Mouse (Mus musculus): ENCODE data around the gene Tmem131. TPM values are rescaled to one million over a fixed set of nuclear protein-coding genes. Genes with fewer than 3 reads are reported as not detected.
"Not testable (repeated sequence)": the region's sequence is repeated elsewhere in the genome, so short reads cannot be mapped to it uniquely, and the experiment has no call there.

The Tmem131 gene
- polyA plus RNA-seq, 1 experiment from 2014 or later: 13.4 TPM

DNA sequence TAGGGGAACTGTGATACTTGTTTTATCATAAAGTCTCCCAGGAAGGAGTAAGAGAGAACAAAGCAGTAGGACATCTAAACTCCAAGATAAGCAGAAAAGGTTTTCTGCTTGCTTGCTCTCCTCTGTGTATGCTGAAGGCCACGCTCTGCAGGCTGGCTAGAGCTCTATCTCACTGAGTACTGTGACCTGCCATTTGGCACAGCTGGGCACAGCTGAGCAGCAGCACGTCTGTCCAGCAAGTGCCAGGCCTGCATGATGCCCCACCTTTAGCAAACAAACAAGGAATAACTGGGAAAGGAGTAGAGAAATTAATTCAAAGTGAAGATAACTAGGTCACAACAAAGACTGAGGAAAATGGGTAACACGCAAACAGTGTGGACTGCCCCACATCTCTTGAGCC lies 103.6 kb downstream of the Tmem131 start:
- H3K9ac ChIP-seq: no peak overlapping the region
- H3K9me3 ChIP-seq: no peaks in the 10 kb centered on the region
- no peak overlapping the region for H3K4me2 ChIP-seq (replicated peaks)
- no peak for ATAC-seq (ENCODE audit: low FRiP score, low read depth)
- 90% methylated on average over 3 of the region's 3 CpGs for WGBS
- no peak overlapping the region for H3K4me3 ChIP-seq
- H3K4me1 ChIP-seq: no peaks in the 10 kb centered on the region
- peaks cover 43% of the 10 kb centered on the region for H3K36me3 ChIP-seq
- H3K27me3 ChIP-seq: no peaks in the 10 kb centered on the region
- no peak overlapping the region for H3K27ac ChIP-seq

GRCm38 (mm10) chr1:36836274-36836954 lies 107.1 kb downstream of the Tmem131 start:
- H3K36me3 ChIP-seq: peaks cover 67% of the 10 kb centered on the region
- H3K9me3 ChIP-seq: no peaks in the 10 kb centered on the region
- peaks cover 2% of the 10 kb centered on the region for H3K4me1 ChIP-seq
- no peak overlapping the region for H3K27ac ChIP-seq
- 77% methylated on average over 12 of the region's 12 CpGs for WGBS
- ATAC-seq (ENCODE audit: low FRiP score, low read depth): no peak
- no peak overlapping the region for H3K4me2 ChIP-seq (replicated peaks)
- no peak overlapping the region for H3K4me3 ChIP-seq
- no peaks in the 10 kb centered on the region for H3K27me3 ChIP-seq
- no peak overlapping the region for H3K9ac ChIP-seq

DNA sequence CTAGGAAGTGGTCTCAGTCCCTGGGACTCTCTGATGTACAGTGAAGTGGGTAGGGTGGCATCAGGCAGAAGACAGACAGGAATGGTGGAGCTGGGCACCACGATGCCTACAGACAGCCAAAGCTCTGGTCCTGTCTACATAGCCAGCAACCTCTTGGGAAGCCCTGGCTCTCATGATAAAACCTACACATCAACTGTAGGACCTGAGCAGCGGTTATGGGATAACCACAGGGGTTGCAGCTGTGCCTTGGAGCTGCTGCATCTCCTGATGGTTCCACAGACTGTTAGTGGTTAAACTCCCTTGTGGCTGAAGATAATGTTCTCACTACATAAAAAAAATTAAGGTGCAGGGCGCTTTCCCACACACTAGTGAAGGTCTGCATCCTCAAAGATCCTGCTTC lies 107.9 kb downstream of the Tmem131 start:
- H3K36me3 ChIP-seq: peaks cover 60% of the 10 kb centered on the region
- 90% methylated on average over 3 of the region's 3 CpGs for WGBS
- no peak overlapping the region for H3K4me2 ChIP-seq (replicated peaks)
- H3K27me3 ChIP-seq: no peaks in the 10 kb centered on the region
- ATAC-seq (ENCODE audit: low FRiP score, low read depth): no peak
- H3K27ac ChIP-seq: no peak overlapping the region
- H3K9ac ChIP-seq: no peak overlapping the region
- H3K4me3 ChIP-seq: no peak overlapping the region
- H3K9me3 ChIP-seq: no peaks in the 10 kb centered on the region
- H3K4me1 ChIP-seq: peaks cover 10% of the 10 kb centered on the region

GRCm38 (mm10) chr1:36834090-36834489 lies 109.4 kb downstream of the Tmem131 start:
- no peak overlapping the region for H3K27ac ChIP-seq
- peaks cover 53% of the 10 kb centered on the region for H3K36me3 ChIP-seq
- H3K27me3 ChIP-seq: no peaks in the 10 kb centered on the region
- ATAC-seq (ENCODE audit: low FRiP score, low read depth): no peak
- no peak overlapping the region for H3K4me3 ChIP-seq
- WGBS: 88% methylated on average over 7 of the region's 7 CpGs
- no peak overlapping the region for H3K9ac ChIP-seq
- no peak overlapping the region for H3K4me2 ChIP-seq (replicated peaks)
- no peaks in the 10 kb centered on the region for H3K9me3 ChIP-seq
- peaks cover 11% of the 10 kb centered on the region for H3K4me1 ChIP-seq

GRCm38 (mm10) chr1:36830913-36831866 lies 112.3 kb downstream of the Tmem131 start:
- H3K4me2 ChIP-seq (replicated peaks): peak overlapping the region; percentile 21; the same call in 1 of the 2 replicates
- H3K9me3 ChIP-seq: no peaks in the 10 kb centered on the region
- H3K4me3 ChIP-seq: no peak overlapping the region
- H3K9ac ChIP-seq: peak overlapping the region; percentile 9; the same call in 1 of the 2 replicates
- H3K27me3 ChIP-seq: no peaks in the 10 kb centered on the region
- peaks cover 11% of the 10 kb centered on the region for H3K4me1 ChIP-seq
- WGBS: 30% methylated on average over 14 of the region's 14 CpGs
- peak overlapping the region; percentile 67; the same call in 1 of the 2 replicates for H3K27ac ChIP-seq
- ATAC-seq (ENCODE audit: low FRiP score, low read depth): peak; percentile 71
- peaks cover 53% of the 10 kb centered on the region for H3K36me3 ChIP-seq

- no peak overlapping the region for H3K4me2 ChIP-seq (replicated peaks)
- no peak overlapping the region for H3K9ac ChIP-seq
- H3K4me3 ChIP-seq: no peak overlapping the region
- H3K4me1 ChIP-seq: peaks cover 4% of the 10 kb centered on the region; the same call in 1 of the 2 replicates
- no peaks in the 10 kb centered on the region for H3K27me3 ChIP-seq
- 91% methylated on average over 5 of the region's 5 CpGs for WGBS
- ATAC-seq (ENCODE audit: low FRiP score, low read depth): no peak
- peaks cover 69% of the 10 kb centered on the region for H3K36me3 ChIP-seq
- no peak overlapping the region for H3K27ac ChIP-seq
- H3K9me3 ChIP-seq: no peaks in the 10 kb centered on the region
These were observed 119.1 kb downstream of the Tmem131 start for GRCm38 (mm10) chr1:36824356-36824755.

DNA sequence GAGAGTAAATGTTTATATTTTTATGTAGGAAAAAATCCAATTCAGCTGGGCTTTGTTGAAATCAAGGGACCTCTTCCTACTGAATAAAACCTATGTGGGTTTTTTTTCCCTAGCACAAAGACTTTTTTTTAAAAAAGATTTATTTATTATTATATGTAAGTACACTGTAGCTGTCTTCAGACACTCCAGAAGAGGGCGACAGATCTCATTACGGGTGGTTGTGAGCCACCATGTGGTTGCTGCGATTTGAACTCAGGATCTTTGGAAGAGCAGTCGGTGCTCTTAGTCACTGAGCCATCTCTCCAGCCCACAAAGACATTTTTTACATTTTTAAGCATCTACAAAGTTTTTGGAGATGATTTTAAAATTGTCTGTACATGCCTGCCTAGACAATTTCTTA lies 121.5 kb downstream of the Tmem131 start:
- not testable (repeated sequence) for H3K4me3 ChIP-seq; H3K9ac ChIP-seq; H3K4me1 ChIP-seq; H3K27me3 ChIP-seq; H3K27ac ChIP-seq; H3K9me3 ChIP-seq; H3K4me2 ChIP-seq (replicated peaks); ATAC-seq (ENCODE audit: low FRiP score, low read depth)
- WGBS: 92% methylated on average over 4 of the region's 4 CpGs
- peaks cover 82% of the 10 kb centered on the region for H3K36me3 ChIP-seq

DNA sequence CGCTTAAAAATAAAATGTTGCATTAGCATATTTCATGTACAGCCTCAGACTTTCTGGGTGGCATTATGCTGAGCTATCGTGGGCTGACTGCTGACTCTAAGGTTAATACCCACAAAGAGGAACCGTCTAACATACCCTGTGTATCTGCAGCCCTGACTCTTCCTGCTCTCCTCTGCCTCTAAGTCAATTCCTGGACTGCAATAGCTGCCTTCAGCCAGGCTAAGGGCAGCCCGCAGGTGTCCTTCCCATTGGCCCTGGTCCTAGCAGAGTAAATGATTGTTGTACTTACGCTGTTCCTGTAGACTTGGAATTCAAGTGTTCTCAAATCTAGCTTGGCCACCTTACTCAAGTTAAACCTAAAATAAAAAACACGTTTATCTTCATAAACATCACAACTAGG lies 128.3 kb downstream of the Tmem131 start:
- Histone ChIP-seq H3K27ac (no peak overlapping the region), H3K27me3 (no peaks in the 10 kb centered on the region), H3K9ac (no peak overlapping the region), H3K4me2 (replicated peaks) (no peak overlapping the region), H3K4me3 (no peak overlapping the region), H3K4me1 (no peaks in the 10 kb centered on the region), H3K9me3 (no peaks in the 10 kb centered on the region), H3K36me3 (peaks cover 80% of the 10 kb centered on the region)
- ATAC-seq (ENCODE audit: low FRiP score, low read depth): no peak
- WGBS: 92% methylated on average over 6 of the region's 6 CpGs

- Histone ChIP-seq H3K27me3 (no peaks in the 10 kb centered on the region), H3K27ac (no peak overlapping the region), H3K9ac (no peak overlapping the region), H3K4me3 (no peak overlapping the region), H3K4me1 (no peaks in the 10 kb centered on the region), H3K36me3 (peaks cover 82% of the 10 kb centered on the region), H3K4me2 (replicated peaks) (no peak overlapping the region), H3K9me3 (no peaks in the 10 kb centered on the region)
- WGBS: 79% methylated on average over 5 of the region's 5 CpGs
- no peak for ATAC-seq (ENCODE audit: low FRiP score, low read depth)
These were observed 129.1 kb downstream of the Tmem131 start for GRCm38 (mm10) chr1:36814271-36814903.

- ATAC-seq (ENCODE audit: low FRiP score, low read depth): no peak
- H3K9me3 ChIP-seq: no peaks in the 10 kb centered on the region
- no peak overlapping the region for H3K4me2 ChIP-seq (replicated peaks)
- H3K4me3 ChIP-seq: no peak overlapping the region
- 92% methylated on average over 7 of the region's 7 CpGs for WGBS
- H3K27me3 ChIP-seq: no peaks in the 10 kb centered on the region
- H3K9ac ChIP-seq: no peak overlapping the region
- no peaks in the 10 kb centered on the region for H3K4me1 ChIP-seq
- peaks cover 82% of the 10 kb centered on the region for H3K36me3 ChIP-seq
- H3K27ac ChIP-seq: no peak overlapping the region
These were observed 130.1 kb downstream of the Tmem131 start for GRCm38 (mm10) chr1:36813415-36813814.

- peaks cover 82% of the 10 kb centered on the region for H3K36me3 ChIP-seq
These were observed 131.7 kb downstream of the Tmem131 start for GRCm38 (mm10) chr1:36811806-36812205.

More at GRCm38 (mm10) chr1:36811806-36812205, 131.7 kb downstream of the Tmem131 start:
- Histone ChIP-seq H3K9me3 (no peaks in the 10 kb centered on the region), H3K4me1 (no peaks in the 10 kb centered on the region), H3K4me2 (replicated peaks) (no peak overlapping the region), H3K27ac (no peak overlapping the region), H3K27me3 (no peaks in the 10 kb centered on the region), H3K4me3 (no peak overlapping the region), H3K9ac (no peak overlapping the region)
- no peak for ATAC-seq (ENCODE audit: low FRiP score, low read depth)
- 92% methylated on average over 7 of the region's 7 CpGs for WGBS

All from limb, embryonic 13.5 days (tissue).